Mouse (Mus musculus) thymus, adult 18-20 months (tissue): ENCODE data around the gene Rara.

ENCODE experiments used
- DNase-seq, 2 experiments: peaks; one replicate each; pipeline ENCODE4 v3.0.0; 2022; ENCODE audit warnings: mixed read lengths in 2 of 2

Rara gene

GRCm38 (mm10) chr11:98938701-98939083, 11.1 kb downstream of the Rara start:
- DNase-seq, result no peak

- DNase-seq, result peak; percentile 57 to 80
Observed at GRCm38 (mm10) chr11:98939084-98939952, 11.7 kb downstream of the Rara start.

GRCm38 (mm10) chr11:98939953-98940641, 12.5 kb downstream of the Rara start:
- DNase-seq, result peak in 1 of 2 experiments; percentile 47

- DNase-seq, result no peak
Observed at GRCm38 (mm10) chr11:98940776-98941175, 13.2 kb downstream of the Rara start.

GRCm38 (mm10) chr11:98941341-98941825, 13.8 kb downstream of the Rara start:
- DNase-seq, result no peak

GRCm38 (mm10) chr11:98941826-98942550, 14.4 kb downstream of the Rara start:
- DNase-seq, result peak; percentile 80 to 92

- no peak for DNase-seq
Observed at GRCm38 (mm10) chr11:98942555-98942922, 14.9 kb downstream of the Rara start.

GRCm38 (mm10) chr11:98942923-98943641, 15.5 kb downstream of the Rara start:
- peak in 1 of 2 experiments; percentile 58 for DNase-seq

GRCm38 (mm10) chr11:98943741-98944461, 16.3 kb downstream of the Rara start:
- no peak for DNase-seq

- peak in 1 of 2 experiments; percentile 74 for DNase-seq
Observed at GRCm38 (mm10) chr11:98944897-98945604, 17.4 kb downstream of the Rara start.

- DNase-seq, result no peak
Observed at GRCm38 (mm10) chr11:98945605-98945977, 18.0 kb downstream of the Rara start.

- DNase-seq, result no peak
Observed at GRCm38 (mm10) chr11:98947969-98948569, 20.5 kb downstream of the Rara start.

GRCm38 (mm10) chr11:98949242-98949957, 21.8 kb downstream of the Rara start:
- DNase-seq, result no peak

- no peak for DNase-seq
Observed at GRCm38 (mm10) chr11:98949958-98950460, 22.4 kb downstream of the Rara start.

GRCm38 (mm10) chr11:98950484-98950883, 22.9 kb downstream of the Rara start:
- no peak for DNase-seq

GRCm38 (mm10) chr11:98951026-98951906, 23.6 kb downstream of the Rara start:
- DNase-seq, result no peak

- no peak for DNase-seq
Observed at GRCm38 (mm10) chr11:98952111-98952510, 24.5 kb downstream of the Rara start.

GRCm38 (mm10) chr11:98952736-98953135, 25.1 kb downstream of the Rara start:
- no peak for DNase-seq

- no peak for DNase-seq
Observed at GRCm38 (mm10) chr11:98953361-98953760, 25.7 kb downstream of the Rara start.
